Mouse (Mus musculus): Measurements from ENCODE around the gene Art3.

Gene Art3

DNA sequence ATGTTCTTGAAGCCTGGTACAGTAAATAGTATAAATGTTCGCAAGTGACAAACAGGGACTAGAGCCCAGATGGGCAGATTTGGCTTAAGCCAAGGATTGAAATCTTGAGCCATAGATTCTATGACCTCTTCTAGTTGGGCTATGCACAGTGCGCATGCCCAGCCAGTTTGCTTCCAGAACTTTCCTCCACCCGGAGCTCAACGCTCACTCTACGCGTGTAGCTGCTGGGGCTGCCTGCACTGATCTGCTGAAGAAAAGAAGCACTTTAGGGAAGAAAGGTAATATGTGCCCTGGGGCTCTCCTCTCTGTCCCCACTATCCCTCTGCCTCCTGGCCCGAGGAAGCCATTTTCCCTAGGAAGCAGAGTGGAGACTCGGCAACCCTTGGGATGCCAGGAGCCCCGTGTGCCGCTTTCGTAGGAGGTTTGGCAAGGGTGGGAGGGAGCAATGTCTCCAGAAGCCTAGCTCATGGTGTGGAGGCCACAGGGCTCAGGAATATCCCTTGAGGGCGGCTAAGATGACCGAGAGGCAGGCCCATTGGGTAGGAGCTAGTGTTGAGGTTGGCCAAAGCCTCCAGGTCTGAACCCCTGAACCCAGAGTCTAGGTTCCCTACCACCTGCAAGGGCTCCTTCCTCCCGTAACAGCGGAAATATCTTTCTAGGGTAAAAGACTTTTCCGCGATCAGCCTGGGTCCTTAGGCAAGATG, at the start of gene Art3:
TSS of gene Art3 (plus strand) at position 193 of the 704 bp plus-strand sequence.
- no peak for ATAC-seq (ENCODE audit: low TSS enrichment)

DNA sequence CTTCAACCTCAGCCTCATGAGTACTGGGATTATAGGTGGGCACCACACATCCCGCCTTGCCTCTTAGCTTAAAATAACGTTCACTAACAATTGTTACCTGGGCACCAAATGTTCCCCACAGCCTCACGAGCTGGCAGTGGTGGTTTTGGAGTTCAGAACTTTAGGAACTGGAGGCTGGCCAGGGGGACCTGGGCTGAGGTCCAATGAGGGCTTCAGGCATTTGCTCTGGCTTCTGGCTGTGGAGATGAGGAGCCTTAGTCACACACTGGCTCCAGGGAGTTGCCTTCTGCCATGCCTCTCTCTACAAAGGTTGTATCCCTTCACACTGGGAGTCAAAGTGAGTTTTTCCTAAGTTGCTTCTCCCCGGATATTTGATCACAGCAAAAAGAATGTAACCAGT, 49.1 kb upstream of the Art3 start:
- ATAC-seq (ENCODE audit: low TSS enrichment), result no peak

GRCm38 (mm10) chr5:92283107-92283506, 48.5 kb upstream of the Art3 start:
- ATAC-seq (ENCODE audit: low TSS enrichment), result no peak

GRCm38 (mm10) chr5:92287840-92288239, 43.8 kb upstream of the Art3 start:
- ATAC-seq (ENCODE audit: low TSS enrichment), result no peak

- no peak for ATAC-seq (ENCODE audit: low TSS enrichment)
These were observed 39.8 kb upstream of the Art3 start for GRCm38 (mm10) chr5:92291652-92292414.

GRCm38 (mm10) chr5:92294525-92294924, 37.1 kb upstream of the Art3 start:
- ATAC-seq (ENCODE audit: low TSS enrichment), result no peak

DNA sequence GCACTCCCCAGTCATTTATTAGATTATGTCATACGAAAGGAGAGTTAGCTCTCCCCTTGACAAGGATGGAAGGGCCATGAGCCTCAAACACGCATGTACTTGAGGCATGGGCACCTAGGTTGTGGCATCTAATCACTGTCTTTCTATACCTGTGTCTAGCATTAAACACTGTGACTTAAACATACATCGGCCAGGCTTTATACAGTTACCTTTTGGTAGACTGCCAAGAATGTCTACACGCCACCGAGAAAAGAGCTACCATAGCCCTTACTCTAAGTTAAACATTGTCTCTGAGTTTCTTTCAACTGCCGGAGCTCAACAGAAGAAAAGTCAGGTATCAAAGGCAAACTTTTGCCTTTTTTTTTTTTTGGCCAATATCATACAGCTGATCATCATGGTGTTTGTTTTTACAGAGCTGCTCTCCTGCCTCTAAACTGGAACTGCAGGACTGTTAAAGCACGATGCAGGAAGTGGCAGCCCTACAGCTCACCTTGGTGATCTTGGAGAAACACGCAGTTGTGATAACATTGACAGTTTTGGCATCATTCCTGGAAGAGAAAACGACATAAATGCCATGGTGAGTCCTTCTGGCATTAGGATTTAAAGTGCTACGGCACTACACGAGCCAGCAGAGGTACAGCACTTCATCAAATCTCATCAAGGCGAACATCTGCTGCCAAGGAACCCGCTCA, 29.3 kb upstream of the Art3 start:
- no peak for ATAC-seq (ENCODE audit: low TSS enrichment)

DNA sequence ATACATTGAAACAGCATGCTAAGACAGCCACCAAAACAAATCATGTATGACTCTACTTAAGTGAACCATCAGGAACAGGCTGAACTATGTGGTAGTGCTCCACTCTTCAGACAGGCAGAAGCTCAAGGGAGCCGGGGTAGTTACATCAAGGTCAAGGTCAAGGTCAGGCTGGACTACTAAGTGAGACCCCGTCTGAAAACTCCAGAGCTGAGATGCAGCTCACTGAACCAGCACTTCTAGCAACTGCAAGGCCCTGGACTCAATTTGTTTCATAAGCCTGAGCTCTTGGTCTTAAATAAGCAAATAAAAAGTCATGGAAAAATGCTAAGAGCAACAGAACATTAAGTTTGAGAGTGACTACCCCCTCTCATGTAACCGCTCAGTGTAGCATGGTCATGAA, 27.3 kb upstream of the Art3 start:
- ATAC-seq (ENCODE audit: low TSS enrichment), result no peak

DNA sequence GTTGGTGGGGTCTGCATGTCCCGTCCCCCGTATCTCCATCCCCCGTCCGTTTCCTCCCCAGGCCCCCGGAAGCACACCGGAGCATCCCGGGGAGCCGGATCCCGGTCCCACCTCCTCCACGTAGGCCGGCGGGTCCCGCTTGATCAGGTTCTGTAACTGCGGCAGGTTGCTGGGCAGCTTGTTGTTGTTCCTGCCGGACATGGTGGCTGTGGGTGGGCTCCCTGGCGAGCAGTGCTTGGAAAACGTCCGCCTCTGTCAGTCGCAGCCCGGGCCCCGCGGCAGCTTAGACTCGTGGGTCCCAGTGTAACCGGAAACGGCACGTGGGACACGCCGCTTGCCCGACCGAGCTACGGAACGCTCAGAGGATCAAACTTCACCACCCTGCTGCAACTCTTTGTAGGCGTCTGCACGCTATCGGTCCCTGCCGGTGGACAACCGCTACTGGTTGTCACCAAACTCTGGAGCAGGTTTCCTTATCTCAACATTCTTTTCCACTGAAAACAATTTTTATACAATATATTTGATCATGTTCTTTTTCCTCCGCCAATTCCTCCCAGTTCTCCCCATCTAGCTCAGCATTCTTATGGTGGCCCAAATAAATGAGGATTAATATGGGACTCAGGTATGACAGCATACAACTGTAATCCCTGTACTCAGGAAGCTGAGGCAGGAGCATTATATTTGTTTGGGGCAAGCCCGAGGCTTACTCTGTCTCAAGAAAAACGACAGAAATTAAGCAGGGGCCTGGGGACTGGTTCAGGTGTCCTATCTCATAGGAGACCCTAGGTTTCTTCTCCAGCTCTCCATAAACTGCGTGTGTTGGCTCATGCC, 21.7 kb upstream of the Art3 start, which contains the start of gene Sdad1:
TSS of gene Sdad1 (minus strand) at position 799 of the 831 bp plus-strand sequence.
- ATAC-seq (ENCODE audit: low TSS enrichment), result peak; percentile 93

DNA sequence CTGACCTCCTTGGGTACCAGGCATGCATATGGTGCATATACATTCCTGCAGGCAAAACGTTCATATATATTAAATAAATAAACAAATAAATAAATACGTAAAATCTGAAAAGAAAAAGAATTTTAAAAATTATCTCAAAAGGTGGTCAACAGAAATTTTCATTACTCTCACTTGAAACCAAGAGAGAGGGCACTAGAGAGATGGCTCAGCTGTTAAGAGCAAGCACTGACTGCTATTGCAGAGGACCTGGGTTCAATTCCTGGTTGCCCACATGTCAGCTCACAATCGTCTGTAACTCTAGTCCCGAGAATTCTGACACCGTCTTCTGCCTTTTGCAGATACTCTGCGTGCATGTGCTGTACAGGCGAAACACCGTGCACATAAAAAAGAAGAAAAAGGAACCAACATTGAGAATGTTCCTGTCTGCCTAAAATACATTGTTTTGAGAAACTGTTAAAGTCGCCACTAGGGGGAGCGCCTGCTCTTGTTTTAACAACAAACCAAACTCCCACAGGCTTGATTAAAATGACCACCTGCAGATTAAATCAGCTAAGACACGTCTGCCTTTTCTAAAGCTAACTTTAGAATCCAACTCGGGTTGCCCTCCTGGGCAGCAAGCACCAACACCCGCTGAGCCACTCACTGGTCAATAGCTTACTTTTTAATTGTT, 19.4 kb upstream of the Art3 start:
- ATAC-seq (ENCODE audit: low TSS enrichment), result peak; percentile 49; the same call in 1 of the 2 replicates

DNA sequence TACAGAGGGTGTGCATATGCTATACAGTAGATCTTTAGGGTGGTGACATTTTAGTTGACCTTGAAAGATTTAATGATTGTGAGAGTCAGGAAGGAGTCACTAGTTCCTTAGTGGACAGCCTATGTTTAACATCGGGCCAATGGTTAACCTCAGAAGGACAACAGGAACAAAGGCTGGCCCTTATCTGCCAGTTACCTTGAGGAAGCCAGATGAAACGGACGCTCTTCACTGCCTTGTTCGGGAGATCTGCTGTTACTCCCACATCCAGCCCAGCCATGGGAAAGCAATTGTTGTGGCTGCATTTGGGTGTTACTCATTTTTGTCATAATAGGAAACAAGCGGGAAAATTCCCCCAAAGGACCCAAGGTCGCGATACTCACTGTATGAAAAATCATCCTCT, 17.9 kb upstream of the Art3 start:
- ATAC-seq (ENCODE audit: low TSS enrichment), result no peak

DNA sequence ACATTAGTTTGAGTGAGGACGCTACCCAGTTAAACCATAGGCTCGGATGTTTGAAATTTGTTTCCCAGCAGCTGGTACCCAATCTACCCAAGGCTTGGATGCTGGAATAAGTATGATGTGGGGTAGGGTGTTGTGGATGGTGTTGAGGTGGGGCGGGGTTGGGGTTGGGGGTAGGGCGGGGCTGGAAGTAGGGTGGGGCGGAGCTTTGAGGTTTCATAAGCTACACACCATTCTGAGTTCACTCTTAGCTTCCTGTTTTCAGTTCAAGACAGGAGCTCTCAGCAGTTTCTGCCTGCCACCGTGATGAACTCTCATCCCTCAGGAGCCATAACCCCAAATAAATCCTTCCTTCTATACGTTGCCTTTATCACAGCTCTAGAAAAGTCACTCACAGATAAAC, 13.5 kb upstream of the Art3 start:
- ATAC-seq (ENCODE audit: low TSS enrichment), result no peak

- no peak for ATAC-seq (ENCODE audit: low TSS enrichment)
These were observed 13.0 kb upstream of the Art3 start for GRCm38 (mm10) chr5:92318596-92318995.

- no peak for ATAC-seq (ENCODE audit: low TSS enrichment)
These were observed 9.8 kb upstream of the Art3 start for GRCm38 (mm10) chr5:92321631-92322400.

- ATAC-seq (ENCODE audit: low TSS enrichment), result no peak
These were observed 9.0 kb upstream of the Art3 start for GRCm38 (mm10) chr5:92322612-92323011.

- ATAC-seq (ENCODE audit: low TSS enrichment), result no peak
These were observed 8.4 kb upstream of the Art3 start for GRCm38 (mm10) chr5:92323264-92323663.

GRCm38 (mm10) chr5:92327367-92327766, 4.3 kb upstream of the Art3 start:
- ATAC-seq (ENCODE audit: low TSS enrichment), result no peak

- no peak for ATAC-seq (ENCODE audit: low TSS enrichment)
These were observed 3.7 kb upstream of the Art3 start, which contains the start of gene Cxcl9 for GRCm38 (mm10) chr5:92327929-92328328. Gene Cxcl9, minus strand, starts transcription at chr5:92328079.

DNA sequence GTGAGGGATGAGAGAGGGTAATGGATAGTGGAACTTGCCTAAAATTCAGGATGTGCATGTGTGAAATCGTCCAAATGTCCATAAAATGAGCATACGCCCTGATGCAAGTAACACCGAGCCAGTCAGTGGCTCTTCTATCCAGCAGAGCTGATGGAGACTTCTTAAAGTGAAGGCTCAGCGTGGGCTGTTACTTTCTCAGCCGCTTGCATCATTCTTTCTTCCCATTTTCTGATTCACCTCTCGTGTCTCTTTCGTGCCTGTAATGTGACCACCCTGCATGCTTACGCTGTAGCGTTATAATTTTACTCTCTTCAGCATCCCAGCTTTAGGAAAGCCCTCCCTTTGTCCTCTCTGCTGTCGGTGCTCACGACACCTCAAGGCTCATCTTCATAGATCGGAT, 505 bp upstream of the Art3 start:
- no peak for ATAC-seq (ENCODE audit: low TSS enrichment)

GRCm38 (mm10) chr5:92332359-92332840, 773 bp downstream of the Art3 start:
- ATAC-seq (ENCODE audit: low TSS enrichment), result peak; percentile 44
